Mouse (Mus musculus) CH12.LX (cell line): ENCODE measurements around the gene Armcx5. TPM values are rescaled to one million over a fixed set of nuclear protein-coding genes. Genes with fewer than 3 reads are reported as not detected.
"Not testable (repeated sequence)": the region's sequence is repeated elsewhere in the genome, so short reads cannot be mapped to it uniquely, and the experiment has no call there.

Experiments
- DNase-seq: peaks from one replicate; pipeline ENCODE4 v3.0.0-alpha.2; 2013; ENCODE audit errors: extremely low read depth
- H3K27ac ChIP-seq: 2 replicates; pipeline ENCODE4 v1.5.1; 2012; ENCODE audit warnings: low read depth, mild to moderate bottlenecking, control low read depth, moderate library complexity; ENCODE audit not compliant: insufficient read depth
- H3K27me3 ChIP-seq: replicated peaks from 2 replicates; pipeline ENCODE3; 2012; ENCODE audit warnings: inconsistent platforms
- H3K36me3 ChIP-seq, 2 experiments: replicated peaks in 1 of 2; 2 replicates each; pipeline versions ENCODE3 to v1.6.1; 2012; ENCODE audit warnings: inconsistent platforms in 1 of 2, low read length in 1 of 2, mild to moderate bottlenecking in 1 of 2, mixed read lengths in 1 of 2, moderate library complexity in 1 of 2; ENCODE audit not compliant: control insufficient read depth in 1 of 2, insufficient read depth in 1 of 2
- H3K4me1 ChIP-seq, 2 experiments: 2 replicates each; pipeline ENCODE4 v1.6.1; 2012; ENCODE audit warnings: inconsistent platforms in 1 of 2, moderate library complexity in 1 of 2; ENCODE audit not compliant: insufficient read depth in 2 of 2, control insufficient read depth in 1 of 2
- H3K4me2 ChIP-seq: 2 replicates; pipeline ENCODE4 v1.6.1; 2012; ENCODE audit warnings: low read depth, mild to moderate bottlenecking, control low read depth; ENCODE audit not compliant: poor library complexity, insufficient read depth, severe bottlenecking
- H3K4me3 ChIP-seq, 3 experiments: fragments of 150-350 bp in 1 of 3; sonication (generic) in 1 of 3; replicated peaks in 1 of 3; 2 replicates each; pipeline versions ENCODE3 to v1.5.1; 2011 to 2012; ENCODE audit warnings: low read depth in 2 of 3, low read length in 2 of 3, mild to moderate bottlenecking in 2 of 3, moderate library complexity in 2 of 3, control low read depth in 1 of 3, improper control_type of control experiment in 1 of 3, inconsistent platforms in 1 of 3, mixed read lengths in 1 of 3; ENCODE audit not compliant: poor library complexity in 1 of 3
- H3K79me2 ChIP-seq: replicated peaks from 2 replicates; pipeline ENCODE4 v1.6.1; 2012; ENCODE audit warnings: mild to moderate bottlenecking, moderate library complexity; ENCODE audit not compliant: control insufficient read depth, poor library complexity, insufficient read depth, severe bottlenecking; ENCODE audit errors: extremely low read depth
- H3K9ac ChIP-seq: 2 replicates; pipeline ENCODE4 v1.6.1; 2012; ENCODE audit warnings: low read depth, mild to moderate bottlenecking, control low read depth, moderate library complexity; ENCODE audit not compliant: insufficient read depth
- H3K9me3 ChIP-seq: replicated peaks from 2 replicates; pipeline ENCODE3; 2012; ENCODE audit warnings: low read length, inconsistent platforms, mixed read lengths
- E2F4 ChIP-seq: IDR thresholded peaks from 2 replicates; pipeline ENCODE4 v1.6.1; 2011; ENCODE audit warnings: low read depth, low read length, improper control_type of control experiment; ENCODE audit not compliant: insufficient replicate concordance
- ELF1 ChIP-seq: IDR thresholded peaks from 2 replicates; pipeline ENCODE4 v1.6.1; 2014; ENCODE audit warnings: low read depth, mild to moderate bottlenecking, inconsistent platforms, low read length, improper control_type of control experiment
- EP300 ChIP-seq: IDR thresholded peaks from 2 replicates; pipeline ENCODE4 v1.6.1; 2011; ENCODE audit warnings: low read length, improper control_type of control experiment
- ETS1 ChIP-seq: conservative IDR thresholded peaks from 2 replicates; pipeline ENCODE4 v1.6.1; 2012; ENCODE audit warnings: low read depth, mild to moderate bottlenecking, inconsistent platforms, low read length, improper control_type of control experiment, moderate library complexity
- GABPA ChIP-seq: IDR thresholded peaks from 2 replicates; pipeline ENCODE4 v1.6.1; 2012; ENCODE audit warnings: low read depth, low read length, improper control_type of control experiment, inconsistent platforms; ENCODE audit not compliant: insufficient replicate concordance
- IRF4 ChIP-seq: IDR thresholded peaks from 2 replicates; pipeline ENCODE4 v1.6.1; 2014; ENCODE audit warnings: low read depth, mild to moderate bottlenecking, inconsistent platforms, low read length, improper control_type of control experiment
- JUN ChIP-seq: IDR thresholded peaks from 2 replicates; pipeline ENCODE4 v1.6.1; 2011; ENCODE audit warnings: low read depth, mild to moderate bottlenecking, low read length, improper control_type of control experiment, moderate library complexity; ENCODE audit not compliant: insufficient read depth
- JUND ChIP-seq: conservative IDR thresholded peaks from 2 replicates; pipeline ENCODE4 v1.6.1; 2011; ENCODE audit warnings: low read depth, low read length, improper control_type of control experiment
- MAZ ChIP-seq: IDR thresholded peaks from 2 replicates; pipeline ENCODE4 v1.6.1; 2012; ENCODE audit warnings: low read depth, mild to moderate bottlenecking, inconsistent platforms, low read length, improper control_type of control experiment, moderate library complexity
- MEF2A ChIP-seq: IDR thresholded peaks from 2 replicates; pipeline ENCODE4 v1.6.1; 2014; ENCODE audit warnings: low read depth, mild to moderate bottlenecking, inconsistent platforms, low read length, improper control_type of control experiment, borderline replicate concordance
- MYC ChIP-seq: IDR thresholded peaks from 2 replicates; pipeline ENCODE4 v1.6.1; 2011; ENCODE audit warnings: low read depth, mild to moderate bottlenecking, improper control_type of control experiment, low read length
- NELFE ChIP-seq: IDR thresholded peaks from 2 replicates; pipeline ENCODE4 v1.6.1; 2011; ENCODE audit warnings: low read depth, low read length, improper control_type of control experiment
- NRF1 ChIP-seq: IDR thresholded peaks from 2 replicates; pipeline ENCODE4 v1.6.1; 2014; ENCODE audit warnings: low read depth, mild to moderate bottlenecking, inconsistent platforms, low read length, improper control_type of control experiment, moderate library complexity
- PAX5 ChIP-seq: IDR thresholded peaks from 2 replicates; pipeline ENCODE4 v1.6.1; 2012; ENCODE audit warnings: low read length, inconsistent platforms, mixed read lengths
- POLR2A ChIP-seq: IDR thresholded peaks from 2 replicates; pipeline ENCODE4 v1.6.1; 2011; ENCODE audit warnings: low read depth, mild to moderate bottlenecking, improper control_type of control experiment, low read length
- RAD21 ChIP-seq: IDR thresholded peaks from 2 replicates; pipeline ENCODE4 v1.6.1; 2011; ENCODE audit warnings: low read depth, mild to moderate bottlenecking, low read length, improper control_type of control experiment, moderate library complexity
- RCOR1 ChIP-seq: conservative IDR thresholded peaks from 2 replicates; pipeline ENCODE4 v1.6.1; 2012; ENCODE audit warnings: low read depth, mild to moderate bottlenecking, inconsistent platforms, low read length, improper control_type of control experiment
- SMC3 ChIP-seq: IDR thresholded peaks from 2 replicates; pipeline ENCODE4 v1.6.1; 2011; ENCODE audit warnings: low read depth, low read length, improper control_type of control experiment
- TBP ChIP-seq: conservative IDR thresholded peaks from 2 replicates; pipeline ENCODE4 v1.6.1; 2011; ENCODE audit warnings: low read depth, low read length, improper control_type of control experiment
- TCF12 ChIP-seq: IDR thresholded peaks from 2 replicates; pipeline ENCODE4 v1.6.1; 2014; ENCODE audit warnings: low read depth, mild to moderate bottlenecking, inconsistent platforms, low read length, improper control_type of control experiment
- USF2 ChIP-seq: conservative IDR thresholded peaks from 2 replicates; pipeline ENCODE4 v1.6.1; 2011; ENCODE audit warnings: low read depth, low read length, improper control_type of control experiment
- ZMIZ1 ChIP-seq: IDR thresholded peaks from 2 replicates; pipeline ENCODE4 v1.6.1; 2012; ENCODE audit warnings: low read depth, mild to moderate bottlenecking, inconsistent platforms, low read length, improper control_type of control experiment
- ZNF384 ChIP-seq: IDR thresholded peaks from 2 replicates; pipeline ENCODE4 v1.6.1; 2012; ENCODE audit warnings: low read depth, low read length, improper control_type of control experiment, inconsistent platforms
- dilution Hi-C: fragments of 300-500 bp; cut with MboI; formaldehyde crosslinking; loops from 2 replicates; pipeline ENCODE4 v1.14.3; 2020; ENCODE audit warnings: low sequenced_read_pairs; ENCODE audit not compliant: extremely low pct_unique_long_range_greater_than_20kb, extremely low pct_ligation_motif_present
- in situ Hi-C: fragments of 300-500 bp; cut with MboI; formaldehyde crosslinking; loops from 3 replicates; pipeline ENCODE4 v1.14.3; 2019; ENCODE audit warnings: low sequenced_read_pairs, low pct_ligation_motif_present, low pct_unique_long_range_greater_than_20kb, mixed read lengths
- polyA plus RNA-seq: library from polyadenylated mRNA; unstranded; fragments of >175 nt; gene quantifications from 2 replicates; pipeline ENCODE4 v1.2.1, GENCODE M21; 2012; ENCODE audit warnings: low read depth; ENCODE audit not compliant: insufficient read length
- total RNA-seq, 2 experiments: library from RNA; depleted of rRNA; stranded (reverse); fragments of 300-350 nt in 1 of 2; fragments of >200 nt in 1 of 2; gene quantifications; 2 replicates each; pipeline ENCODE4 v1.2.3; 2012 to 2014

The Armcx5 gene
- total and polyA plus RNA-seq, 3 experiments: 5.6 to 10.9 (median 7.5) TPM

- H3K9me3 ChIP-seq: no peaks in the 10 kb centered on the region
- H3K27me3 ChIP-seq: no peaks in the 10 kb centered on the region
- in situ Hi-C loops (no loop called here), dilution Hi-C loops (no loop called here)
- 0 out of 2 replicates have a peak overlapping the region, but pooled peaks have one; percentile 29 for H3K4me2 ChIP-seq
- no peak overlapping the region for H3K9ac ChIP-seq
- H3K27ac ChIP-seq: peak overlapping the region; percentile 11; the same call in 1 of the 2 replicates
- no peaks in the 10 kb centered on the region for H3K36me3 ChIP-seq
- H3K4me3 ChIP-seq: no peak overlapping the region
- H3K79me2 ChIP-seq: peaks cover 13% of the 10 kb centered on the region
- TF ChIP-seq ETS1: no peak
- TF ChIP-seq TBP: peak; percentile 91
- no peak for TF ChIP-seq MAZ
- no peak for TF ChIP-seq POLR2A
- TF ChIP-seq GABPA: no peak
- TF ChIP-seq E2F4: no peak
- TF ChIP-seq RAD21: no peak
- no peak for TF ChIP-seq ELF1
- peak; percentile 10 for DNase-seq
- H3K4me1 ChIP-seq: peaks cover 0 to 5% of the 10 kb centered on the region in 2 experiments; a peak in 1 of 4 replicates
Observed at GRCm38 (mm10) chrX:135738730-135739520, 3.6 kb upstream of the Armcx5 start.

GRCm38 (mm10) chrX:135743056-135743355 is 473 bp downstream of the Armcx5 start:
- DNase-seq: peak; percentile 2
- no peaks in the 10 kb centered on the region for H3K9me3 ChIP-seq
- dilution Hi-C loops: no loop called here
- no peak overlapping the region for H3K27ac ChIP-seq
- peaks cover 0 to 5% of the 10 kb centered on the region in 2 experiments; a peak in 1 of 4 replicates for H3K4me1 ChIP-seq
- peak overlapping the region; percentile 84; the same call in 1 of the 2 replicates for H3K4me2 ChIP-seq
- in situ Hi-C loops: no loop called here
- H3K79me2 ChIP-seq: peaks cover 13% of the 10 kb centered on the region
- peak overlapping the region; percentile 72 to 97 (median 86) for H3K4me3 ChIP-seq
- H3K27me3 ChIP-seq: no peaks in the 10 kb centered on the region
- peaks cover 12 to 18% of the 10 kb centered on the region in 2 experiments for H3K36me3 ChIP-seq
- H3K9ac ChIP-seq: peak overlapping the region; percentile 95
- no peak for TF ChIP-seq TCF12
- no peak for TF ChIP-seq ZMIZ1
- TF ChIP-seq USF2: no peak
- no peak for TF ChIP-seq PAX5
- TF ChIP-seq RAD21: no peak
- no peak for TF ChIP-seq NRF1
- no peak for TF ChIP-seq MEF2A
- TF ChIP-seq NELFE: no peak
- TF ChIP-seq EP300: no peak
- no peak for TF ChIP-seq IRF4
- TF ChIP-seq JUN: no peak
- TF ChIP-seq MYC: no peak
- no peak for TF ChIP-seq RCOR1
- no peak for TF ChIP-seq ZNF384
- TF ChIP-seq JUND: no peak
- TF ChIP-seq SMC3: no peak
- TF ChIP-seq GABPA: no peak
- no peak for TF ChIP-seq TBP
- TF ChIP-seq, all 38 proteins: peak for 0

- H3K27ac ChIP-seq, H3K27me3 ChIP-seq, H3K4me1 ChIP-seq, in situ Hi-C loops, dilution Hi-C loops, H3K4me3 ChIP-seq, H3K9ac ChIP-seq, DNase-seq, H3K4me2 ChIP-seq, H3K9me3 ChIP-seq: not testable (repeated sequence)
- H3K79me2 ChIP-seq: peaks cover 13% of the 10 kb centered on the region
- H3K36me3 ChIP-seq: peaks cover 12 to 26% of the 10 kb centered on the region in 2 experiments
Observed at GRCm38 (mm10) chrX:135745376-135745775, 2.8 kb downstream of the Armcx5 start.
